Mouse (Mus musculus) spleen, postnatal 14 days (tissue): Measurements from ENCODE around the gene Dnal1.

Experiments used
- DNase-seq, 2 experiments: peaks; one replicate each; pipeline ENCODE4 v3.0.0; 2021 to 2022; ENCODE audit warnings: low spot score in 2 of 2

Gene Dnal1

DNA sequence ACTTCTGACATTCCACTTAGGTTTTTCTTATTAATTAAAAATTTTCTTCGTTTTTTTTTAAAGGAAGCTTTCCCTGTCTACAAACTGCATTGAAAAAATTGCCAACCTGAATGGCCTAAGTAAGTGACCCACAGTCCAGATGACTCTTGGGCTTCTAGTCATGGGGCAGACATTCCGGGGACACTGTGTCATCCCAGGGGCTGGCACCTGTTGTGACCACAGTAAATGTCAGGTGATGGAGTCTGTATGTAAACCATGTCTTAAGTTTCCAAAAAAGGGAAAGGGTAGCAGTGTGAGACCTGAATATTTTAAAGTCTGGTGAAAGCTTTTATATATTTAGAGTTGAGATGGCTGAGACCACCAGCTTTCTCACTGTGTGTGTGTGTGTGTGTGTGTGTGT lies 12.7 kb downstream of the Dnal1 start:
- DNase-seq = no peak

DNA sequence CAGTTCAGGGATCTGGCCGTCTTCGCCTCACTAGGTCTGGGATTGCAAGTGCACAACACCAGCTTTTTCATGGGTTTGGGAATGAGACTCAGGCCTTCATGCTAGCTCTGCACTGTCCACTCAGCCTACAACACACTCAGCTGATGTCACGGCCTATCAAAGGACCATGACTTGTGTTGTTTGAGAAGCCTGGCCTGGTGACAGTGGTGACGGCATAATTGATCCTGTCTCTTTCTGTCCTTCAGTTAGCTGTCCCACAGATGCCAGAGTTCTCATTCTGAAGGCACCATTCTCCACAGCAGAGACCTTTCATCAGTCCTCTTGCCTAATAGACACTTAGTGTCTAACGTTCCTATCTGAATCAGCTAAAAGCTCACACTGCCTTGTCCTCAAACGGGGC lies 14.4 kb downstream of the Dnal1 start:
- DNase-seq = no peak

DNA sequence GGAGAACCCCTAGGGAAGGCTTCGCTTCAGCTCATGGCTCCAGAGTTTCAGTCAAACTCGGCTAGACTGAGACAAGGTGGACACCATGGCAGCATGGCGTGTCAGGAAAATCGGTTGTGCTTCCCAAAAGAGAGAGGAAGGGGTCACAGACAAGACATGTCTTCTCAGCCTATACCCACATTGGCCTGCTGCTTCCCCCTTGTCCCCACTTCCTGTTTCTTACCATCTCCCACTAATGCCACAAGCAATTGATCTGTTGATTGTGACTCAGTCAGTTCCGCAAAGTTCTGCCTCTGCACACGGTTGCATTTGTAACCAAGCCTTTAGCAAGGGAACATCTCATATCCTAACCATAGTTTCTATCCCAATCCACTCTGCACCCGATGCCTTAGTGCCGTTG lies 15.8 kb downstream of the Dnal1 start:
- DNase-seq = no peak

DNA sequence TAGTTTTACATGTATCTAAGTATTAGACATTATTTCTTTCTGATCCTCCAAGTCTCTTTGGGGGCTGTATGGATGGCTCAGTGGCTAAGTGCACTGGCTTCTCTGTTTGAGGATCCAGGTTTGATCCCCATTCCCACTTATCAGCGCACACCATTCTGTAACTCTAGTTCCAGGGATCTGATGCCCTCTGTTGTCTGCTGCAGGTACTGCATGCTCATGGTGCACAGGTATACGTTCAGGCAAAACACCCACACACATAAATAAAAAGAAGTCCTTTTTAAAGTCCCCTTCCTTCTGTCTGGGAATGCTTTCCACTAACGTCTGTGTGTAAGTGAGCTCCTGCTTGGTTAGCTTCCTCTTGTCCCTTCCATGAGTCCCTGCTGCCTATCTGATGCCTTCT lies 18.1 kb downstream of the Dnal1 start:
- peak in 1 of 2 experiments; percentile 45 for DNase-seq

DNA sequence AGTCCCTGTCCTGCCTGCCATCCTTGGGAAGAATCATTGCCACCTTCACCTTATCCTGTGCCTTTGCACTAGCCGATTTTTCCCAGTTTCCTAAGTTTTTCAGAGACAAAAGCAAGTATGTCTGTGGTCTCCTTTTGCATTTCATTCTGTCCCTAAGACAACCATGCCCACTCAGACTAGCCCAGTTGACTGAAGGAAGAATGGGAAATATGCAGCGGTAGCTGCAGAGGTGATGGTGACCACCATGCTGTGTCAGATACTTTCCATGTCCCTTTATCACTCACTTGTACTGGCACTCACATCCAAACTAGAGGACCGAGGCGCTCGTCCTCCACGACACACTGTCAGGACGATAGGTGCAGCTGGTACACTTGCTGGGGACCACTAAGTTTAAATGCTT lies 23.0 kb downstream of the Dnal1 start:
- DNase-seq = no peak

DNA sequence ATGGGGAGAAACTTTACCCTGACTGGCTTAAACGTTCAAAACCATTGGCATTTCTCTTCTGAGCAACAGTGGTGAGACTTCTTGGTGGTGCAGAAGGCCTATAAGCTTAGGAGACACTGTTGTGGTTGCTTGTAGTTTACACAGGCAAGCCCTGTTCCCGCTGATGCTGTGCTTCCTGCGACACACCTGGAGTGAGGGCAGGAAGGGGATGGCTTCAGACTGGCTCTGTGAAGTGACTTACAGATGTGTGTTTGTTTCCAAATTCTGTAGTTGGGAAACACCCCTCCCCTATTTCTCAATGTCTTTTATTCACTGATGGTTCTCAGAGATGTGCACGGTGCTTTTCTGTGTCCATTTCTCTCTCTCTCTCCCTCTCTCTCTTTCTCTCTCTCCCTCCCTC lies 26.0 kb downstream of the Dnal1 start:
- no peak for DNase-seq

DNA sequence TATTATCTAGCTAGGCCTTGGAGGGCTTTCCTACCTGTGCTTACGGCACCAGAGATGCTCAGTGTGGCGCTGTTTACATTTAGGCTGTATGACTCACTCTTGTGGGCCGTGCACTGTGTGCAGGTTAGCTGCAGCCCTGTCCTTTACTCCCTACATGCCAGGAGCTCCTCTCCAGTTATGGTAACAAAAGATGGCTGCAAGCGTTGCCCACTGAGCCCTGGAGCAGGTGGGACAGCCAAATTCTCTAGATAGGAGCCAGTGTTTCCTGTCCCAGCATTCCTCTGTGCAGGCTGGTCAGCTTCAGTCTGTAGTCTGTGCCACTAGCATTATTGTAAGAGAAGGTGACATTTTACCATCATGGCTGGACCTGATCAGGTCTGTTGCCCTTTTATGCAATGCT lies 27.1 kb downstream of the Dnal1 start:
- DNase-seq = no peak

DNA sequence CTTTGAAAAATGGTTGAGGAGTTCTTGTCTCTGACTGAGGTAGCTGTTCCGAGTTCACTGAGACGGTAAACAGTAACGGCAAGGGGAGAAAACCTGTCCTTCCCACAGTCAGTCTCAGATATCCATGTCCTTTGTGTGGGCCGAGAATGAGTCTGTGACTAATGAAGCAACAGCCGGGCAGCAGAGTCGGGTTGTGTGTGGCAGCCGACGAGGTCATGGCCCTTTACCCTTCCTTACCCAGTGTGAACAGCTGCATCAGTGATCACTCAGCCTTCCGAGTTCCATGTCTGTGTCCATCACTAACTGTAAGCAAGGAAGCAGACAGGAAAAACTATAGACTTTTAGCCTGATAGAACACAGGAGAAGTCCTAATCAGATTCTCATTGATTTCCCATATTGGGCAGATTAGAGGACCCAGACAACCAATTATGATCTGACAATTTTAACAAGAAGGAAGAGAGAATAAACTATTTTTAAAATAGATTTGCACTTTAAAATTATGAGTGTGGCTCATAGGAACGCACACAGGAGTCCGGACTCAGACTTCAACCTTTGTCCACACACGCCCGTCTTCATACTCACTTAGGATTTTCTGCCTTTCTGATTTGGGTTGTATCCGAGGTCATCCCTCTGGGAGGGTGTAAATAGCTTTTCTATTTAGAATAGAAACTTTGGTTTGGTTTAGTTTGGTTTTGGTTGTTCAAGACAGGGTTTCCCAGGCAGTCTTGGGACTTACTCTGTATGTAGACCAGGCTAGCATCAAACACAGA lies 28.3 kb downstream of the Dnal1 start:
- DNase-seq = no peak

DNA sequence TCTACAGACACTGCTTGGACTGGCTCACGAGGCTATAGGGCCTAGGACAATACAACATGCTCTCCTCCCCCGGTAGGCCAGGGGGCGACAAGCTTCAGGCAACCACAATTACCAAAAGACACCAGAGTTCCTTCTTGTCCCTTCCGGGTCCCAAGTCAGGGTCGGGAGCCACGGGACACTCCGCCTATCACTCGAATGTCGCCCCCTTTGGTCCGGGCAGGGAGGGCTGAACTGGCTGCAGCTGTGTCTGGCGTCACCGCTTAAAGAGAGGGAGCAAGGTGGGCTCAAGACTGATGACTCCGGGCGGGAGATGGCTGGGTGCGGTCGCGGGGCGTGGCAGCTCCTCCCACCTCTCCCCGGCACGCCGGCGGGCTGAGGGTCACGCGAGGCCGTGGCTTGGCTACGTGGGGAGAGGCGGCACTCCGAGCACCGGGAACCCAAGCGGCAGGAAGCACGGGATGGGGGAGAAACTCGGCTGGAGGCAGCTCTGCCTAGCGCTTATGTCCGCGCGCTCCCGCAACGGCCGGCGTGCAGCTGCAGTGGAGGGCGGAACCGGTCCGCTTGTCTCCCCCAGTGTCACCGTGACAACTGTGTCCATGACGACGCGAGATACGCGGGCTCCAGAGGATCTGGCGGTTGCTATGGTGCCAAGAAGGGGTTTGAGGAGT lies 33.9 kb downstream of the Dnal1 start, which contains the start of gene Pnma1:
TSS of gene Pnma1 (minus strand) at position 536 of the 668 bp plus-strand sequence.
- peak; percentile 59 to 69 for DNase-seq

DNA sequence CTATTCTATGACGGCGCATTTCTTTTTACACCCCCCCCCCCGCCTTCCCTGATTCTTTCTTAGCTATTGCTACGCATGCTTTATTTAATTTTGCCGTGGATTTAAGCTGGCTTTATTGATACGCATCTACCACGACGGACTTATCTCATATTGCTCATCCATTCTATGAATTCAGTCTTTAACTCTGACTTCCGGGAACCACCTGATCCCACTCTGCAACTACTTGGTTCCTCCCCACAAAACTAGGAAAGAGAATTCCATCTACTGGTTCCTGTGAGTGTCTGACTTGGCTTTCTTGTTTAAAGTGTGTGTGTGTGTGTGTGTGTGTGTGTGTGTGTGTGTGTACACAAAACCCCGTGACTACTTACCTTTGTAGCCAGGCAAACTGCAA lies 34.5 kb downstream of the Dnal1 start:
- no peak for DNase-seq

DNA sequence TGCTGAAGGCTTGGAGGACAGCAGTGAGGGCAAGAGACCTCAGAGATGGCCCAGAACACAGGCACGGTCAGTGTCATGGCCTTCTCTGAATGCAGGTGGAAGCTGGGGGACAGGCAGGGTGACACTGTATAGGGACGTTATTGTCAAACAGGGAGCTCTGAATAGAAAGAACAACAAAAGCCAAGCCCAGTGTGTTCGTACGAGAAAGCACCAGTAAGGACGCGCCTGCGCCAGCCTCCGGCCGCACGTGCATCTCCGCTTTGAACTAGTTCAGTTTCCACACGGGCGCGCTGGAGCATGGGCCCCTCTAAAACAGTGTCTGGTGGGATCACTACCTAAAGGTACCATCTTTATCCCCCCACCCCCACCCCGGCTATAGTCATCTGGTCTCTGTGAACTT lies 35.8 kb downstream of the Dnal1 start:
- DNase-seq = no peak

DNA sequence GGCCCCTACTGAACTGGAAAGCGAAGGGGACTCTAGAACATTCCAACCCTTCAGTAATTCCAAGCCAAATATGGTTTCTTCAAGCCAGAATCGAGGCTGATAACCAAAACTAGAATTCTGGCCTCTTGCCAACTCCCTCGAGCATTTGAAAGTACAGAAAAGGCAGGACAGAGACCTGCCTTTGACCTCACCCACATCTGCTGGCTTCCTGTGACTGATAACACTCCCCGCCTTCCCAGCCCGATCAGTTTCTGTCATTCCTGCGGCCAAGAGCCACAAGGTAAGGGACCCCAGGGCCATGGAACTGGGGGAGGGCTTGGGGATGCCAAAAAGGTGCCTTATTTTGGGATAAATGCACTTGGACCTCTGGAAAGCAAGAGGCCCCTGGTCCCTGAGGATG lies 36.8 kb downstream of the Dnal1 start:
- DNase-seq = peak; percentile 56 to 73

DNA sequence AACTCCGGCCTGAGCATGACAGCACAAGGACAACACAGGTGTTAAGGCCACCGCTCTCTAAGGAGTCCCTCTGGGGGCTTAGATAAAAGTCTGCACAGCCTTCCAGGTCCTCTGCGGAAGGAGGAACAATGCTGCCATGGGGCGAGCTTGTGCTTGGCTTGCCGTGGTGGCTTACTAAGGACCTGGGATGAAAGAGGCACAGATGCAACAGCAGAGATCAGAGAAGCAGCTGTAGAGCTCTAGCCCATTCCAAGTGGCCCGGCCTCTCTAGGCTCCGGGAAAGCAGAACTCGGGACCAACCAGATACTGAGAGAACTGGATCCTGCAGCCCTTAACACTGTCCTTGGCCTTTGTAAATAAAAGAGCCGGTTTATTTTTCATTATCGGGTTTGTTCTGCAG lies 37.7 kb downstream of the Dnal1 start:
- no peak for DNase-seq

DNA sequence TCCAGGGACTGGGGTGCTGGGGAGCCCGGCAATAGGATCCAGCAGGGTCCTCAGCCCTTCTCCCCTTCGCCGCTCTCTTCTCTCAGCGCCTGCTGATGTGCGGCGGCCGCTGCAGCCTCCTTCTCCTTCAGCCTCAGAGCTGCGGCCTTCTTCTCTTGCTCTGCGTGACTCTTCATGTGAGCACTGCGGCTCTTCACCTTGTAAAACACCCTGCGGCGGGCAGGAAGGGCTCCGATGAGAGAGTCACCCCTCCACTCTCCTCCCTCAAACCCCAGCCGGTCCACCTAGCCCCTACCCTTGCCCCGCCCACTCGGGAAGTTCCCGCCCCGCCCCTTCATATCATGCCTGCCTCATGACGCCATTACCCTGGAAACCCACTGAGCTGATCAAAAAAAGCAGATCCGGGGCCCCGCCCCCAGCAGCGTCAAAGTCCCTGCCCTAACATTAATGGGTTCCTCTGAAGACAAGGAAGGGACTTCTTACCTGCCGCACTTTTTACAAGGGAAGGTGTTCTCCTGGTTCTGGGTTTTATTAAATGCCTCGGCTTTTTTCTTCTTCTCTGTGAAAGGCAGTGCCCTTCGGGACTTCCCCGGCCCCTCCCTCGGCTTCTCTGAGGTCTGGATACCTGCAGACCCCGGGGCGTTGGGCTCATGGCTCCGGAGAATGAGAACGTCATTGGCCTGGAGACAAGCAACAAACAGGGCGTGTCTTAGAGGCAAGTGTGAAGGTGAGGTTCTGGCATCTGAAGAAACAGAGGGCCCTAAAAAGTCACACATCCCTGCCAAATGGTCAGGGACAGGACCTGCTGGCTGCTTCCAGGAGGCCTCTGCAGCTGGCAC lies 38.4 kb downstream of the Dnal1 start:
- DNase-seq = no peak

DNA sequence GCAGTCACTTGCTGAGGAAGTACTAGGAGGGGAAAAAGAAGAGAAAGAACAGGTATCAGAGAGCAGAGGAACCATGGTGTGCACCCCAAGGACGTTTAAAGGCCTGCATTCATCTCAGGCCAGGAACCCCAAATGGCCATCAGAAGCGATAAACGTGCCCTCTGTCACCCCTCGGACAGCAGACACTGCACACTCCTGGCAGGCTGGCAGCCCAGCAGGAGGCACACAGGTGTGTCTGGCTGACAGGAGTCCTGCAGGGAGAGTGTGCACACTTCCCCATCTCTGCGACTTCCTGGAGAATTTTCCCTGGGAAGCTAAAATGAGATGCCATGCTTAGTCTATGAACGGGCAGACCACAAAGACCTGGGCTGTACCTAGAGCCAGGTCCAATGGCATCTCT lies 39.2 kb downstream of the Dnal1 start:
- no peak for DNase-seq

DNA sequence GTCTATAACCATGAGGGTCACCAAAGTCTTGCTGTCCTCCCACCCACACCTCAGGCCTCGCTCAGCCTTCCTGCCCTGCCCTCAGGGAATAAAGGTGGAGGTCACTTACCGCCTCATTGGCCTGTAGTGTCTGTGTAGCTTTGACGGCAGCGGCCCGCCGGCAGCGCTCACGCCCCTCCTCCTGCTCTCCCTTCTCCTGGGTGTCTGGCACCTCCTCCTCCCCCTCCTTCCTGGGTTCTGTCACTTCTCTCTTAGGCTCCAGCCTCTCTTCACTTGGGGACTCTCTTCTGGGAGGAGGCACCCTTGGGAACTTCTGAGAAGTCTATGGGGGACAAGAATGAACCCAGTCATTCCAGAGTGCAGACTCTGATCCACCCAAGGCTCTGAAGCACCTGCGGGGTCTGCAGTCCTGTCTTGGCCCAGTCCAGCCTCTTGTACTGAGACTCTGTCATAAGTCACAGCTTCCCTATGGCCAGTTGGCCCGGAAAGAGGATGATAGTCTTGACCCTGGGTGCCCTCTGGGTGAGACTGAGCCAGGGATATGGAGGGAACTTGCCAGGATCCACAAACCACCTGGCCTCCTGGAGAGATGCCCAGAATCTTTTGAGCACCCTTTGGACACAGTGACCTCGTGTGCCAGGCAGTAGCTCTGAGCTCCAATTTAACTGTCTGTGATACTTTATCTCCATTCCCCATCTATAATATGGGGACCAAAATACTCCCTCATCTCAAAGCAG lies 40.8 kb downstream of the Dnal1 start:
- no peak for DNase-seq

DNA sequence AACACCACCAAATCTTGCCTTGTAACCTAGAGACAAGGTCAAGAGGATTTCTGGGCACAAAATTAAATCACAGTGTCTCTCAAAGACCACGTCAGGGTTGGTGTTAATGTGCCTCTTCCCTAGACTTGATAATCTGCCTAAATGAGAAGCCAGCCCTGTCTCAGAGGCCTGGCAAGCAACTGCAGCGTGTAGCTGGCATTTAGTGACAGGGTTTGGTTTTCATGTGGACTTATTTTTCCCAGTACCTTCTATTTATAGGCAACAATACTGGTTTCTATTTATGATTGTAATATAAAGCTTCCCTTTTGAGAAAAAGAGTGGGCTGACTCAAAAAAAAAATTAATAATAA lies 41.3 kb downstream of the Dnal1 start:
- DNase-seq = no peak

DNA sequence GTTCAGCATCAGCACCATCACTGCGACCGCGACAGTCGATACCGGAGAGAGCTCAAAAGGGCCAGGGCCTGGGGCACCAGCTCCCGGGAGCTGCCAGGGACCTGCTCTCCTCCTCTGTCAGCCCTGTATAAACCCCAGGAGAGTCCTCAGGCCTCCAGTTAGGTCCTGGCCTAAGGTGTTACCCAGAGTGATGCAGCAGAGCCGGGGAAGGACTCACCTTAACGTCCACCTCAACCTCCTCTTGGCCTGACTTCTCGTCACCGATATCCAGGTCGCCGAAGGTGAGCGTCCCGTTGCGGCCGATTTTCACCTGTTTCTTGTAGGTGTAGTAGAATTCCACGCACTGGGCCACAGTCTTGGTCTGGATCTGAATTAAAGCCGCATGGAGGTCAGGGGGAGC lies 42.0 kb downstream of the Dnal1 start:
- DNase-seq = no peak

DNA sequence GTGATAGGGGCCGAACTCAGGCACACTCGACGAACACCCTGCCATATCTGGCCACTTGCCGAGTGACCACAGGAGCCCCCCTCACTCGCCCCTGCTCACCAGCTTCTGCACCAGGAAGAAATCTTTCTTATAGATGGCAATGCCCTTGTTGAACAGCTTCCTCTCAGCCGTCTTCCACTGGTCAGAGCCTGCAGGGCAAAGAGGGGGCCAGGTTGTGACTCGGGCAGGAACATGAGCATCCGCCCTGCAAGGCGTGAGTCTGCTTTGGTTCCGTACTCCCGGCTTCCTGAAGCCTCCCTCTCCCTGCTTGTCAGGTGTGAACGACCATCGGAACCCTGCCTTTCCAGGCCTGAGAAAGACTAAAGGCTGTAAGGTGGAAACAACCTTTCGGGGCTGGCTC lies 44.0 kb downstream of the Dnal1 start:
- DNase-seq = no peak

DNA sequence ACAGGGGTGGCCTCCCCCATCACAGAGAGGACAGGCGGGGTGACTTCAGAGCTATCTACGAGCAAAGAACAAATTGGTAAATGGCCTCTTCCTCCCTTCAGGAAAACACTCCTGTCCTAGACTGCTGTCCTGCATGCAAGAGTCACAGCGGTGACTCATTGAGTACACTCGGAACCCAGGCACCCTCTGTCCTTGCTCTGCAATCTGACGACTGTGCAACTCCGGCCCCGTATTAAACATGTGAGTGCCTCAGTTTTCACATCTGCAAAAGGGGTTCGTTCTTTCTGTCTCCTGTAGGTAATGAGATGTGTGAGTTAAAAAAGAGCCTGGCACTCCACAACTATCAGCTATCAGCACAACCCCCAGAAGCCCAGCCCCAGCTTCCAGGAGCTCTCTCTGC lies 46.3 kb downstream of the Dnal1 start:
- no peak for DNase-seq

DNA sequence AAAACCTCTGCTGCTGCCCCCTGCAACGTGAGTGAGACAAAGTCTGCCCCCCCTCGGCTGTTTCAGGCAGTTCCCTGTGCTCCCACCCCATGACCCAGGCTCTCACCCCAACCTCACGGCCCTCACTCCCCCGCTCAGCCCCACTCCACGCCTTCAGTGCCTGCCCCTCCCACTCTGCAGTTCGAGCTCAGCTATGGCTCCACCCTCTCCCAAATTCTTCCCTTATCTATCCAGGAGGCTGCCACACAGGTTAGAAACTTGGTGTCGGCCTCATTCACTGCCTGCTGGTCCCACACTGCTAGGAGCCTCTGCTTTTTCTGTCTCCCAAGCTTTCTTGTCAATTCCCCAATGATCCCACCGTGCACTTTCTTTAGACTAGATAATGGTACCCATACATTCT lies 47.0 kb downstream of the Dnal1 start:
- DNase-seq = no peak
